Mouse (Mus musculus): ENCODE results near the gene Zmiz2.
"Not testable (repeated sequence)": the region's sequence is repeated elsewhere in the genome, so short reads cannot be mapped to it uniquely, and the experiment has no call there.

The Zmiz2 gene

GRCm38 (mm10) chr11:6420722-6421350 is 32.0 kb downstream of the Zmiz2 start:
- no peak for DNase-seq

- no peak for DNase-seq
Measured at GRCm38 (mm10) chr11:6430186-6430585, 41.3 kb downstream of the Zmiz2 start.

- DNase-seq: peak; percentile 40 to 43
Measured at GRCm38 (mm10) chr11:6436442-6436841, 47.6 kb downstream of the Zmiz2 start.

- no peak for DNase-seq
Measured at GRCm38 (mm10) chr11:6437667-6438066, 48.8 kb downstream of the Zmiz2 start.

- DNase-seq: no peak
Measured at GRCm38 (mm10) chr11:6440171-6440570, 51.3 kb downstream of the Zmiz2 start.

- no peak for DNase-seq
Measured at GRCm38 (mm10) chr11:6442566-6442965, 53.7 kb downstream of the Zmiz2 start.

- DNase-seq: no peak
Measured at GRCm38 (mm10) chr11:6443102-6443501, 54.2 kb downstream of the Zmiz2 start.

- DNase-seq: no peak
Measured at GRCm38 (mm10) chr11:6443727-6444076, 54.8 kb downstream of the Zmiz2 start.

- DNase-seq: peak; percentile 99
Measured at GRCm38 (mm10) chr11:6444077-6444853, 55.4 kb downstream of the Zmiz2 start, which contains the start of gene H2afv. H2afv (minus strand) TSS chr11:6444443.

GRCm38 (mm10) chr11:6445441-6445840 is 56.6 kb downstream of the Zmiz2 start:
- no peak for DNase-seq

GRCm38 (mm10) chr11:6445951-6446350 is 57.1 kb downstream of the Zmiz2 start:
- DNase-seq: peak in 1 of 2 experiments; percentile 10

GRCm38 (mm10) chr11:6447493-6447892 is 58.6 kb downstream of the Zmiz2 start:
- no peak for DNase-seq

GRCm38 (mm10) chr11:6448155-6448554 is 59.3 kb downstream of the Zmiz2 start:
- DNase-seq: not testable (repeated sequence)
